Mouse (Mus musculus) intestine, postnatal 0 days (tissue): ENCODE measurements around the gene Gramd1c. TPM values are rescaled to one million over a fixed set of nuclear protein-coding genes. Genes with fewer than 3 reads are reported as not detected.

Experiments used
- ATAC-seq: fragments of 200-750 bp; cut with Nextera tagmentation; 2 replicates; pipeline ENCODE4 v1.8.0; 2017; ENCODE audit warnings: mild to moderate bottlenecking, moderate TSS enrichment, moderate library complexity
- H3K27ac ChIP-seq: fragments of 300-500 bp; sonication (generic); 2 replicates; pipeline ENCODE4 v1.5.1; 2014; ENCODE audit warnings: mild to moderate bottlenecking, low read depth, low read length, moderate library complexity
- H3K27me3 ChIP-seq: fragments of 300-500 bp; sonication (generic); replicated peaks from 2 replicates; pipeline ENCODE4 v1.6.1; 2014; ENCODE audit warnings: low read length, mixed read lengths; ENCODE audit not compliant: control insufficient read depth, insufficient read depth
- H3K36me3 ChIP-seq: fragments of 300-500 bp; sonication (generic); 2 replicates; pipeline ENCODE4 v1.6.1; 2014; ENCODE audit warnings: mild to moderate bottlenecking, moderate library complexity; ENCODE audit not compliant: control insufficient read depth, insufficient read depth
- H3K4me1 ChIP-seq: fragments of 300-500 bp; sonication (generic); replicated peaks from 2 replicates; pipeline ENCODE4 v1.6.1; 2014; ENCODE audit warnings: antibody characterized with exemption, low read length, mixed read lengths; ENCODE audit not compliant: control insufficient read depth, insufficient read depth
- H3K4me2 ChIP-seq: fragments of 300-500 bp; sonication (generic); replicated peaks from 2 replicates; pipeline ENCODE4 v1.6.1; 2014; ENCODE audit warnings: low read depth, mild to moderate bottlenecking, moderate library complexity
- H3K4me3 ChIP-seq: fragments of 300-500 bp; sonication (generic); 2 replicates; pipeline ENCODE4 v1.5.1; 2014; ENCODE audit warnings: low read depth, low read length
- H3K9ac ChIP-seq: fragments of 300-500 bp; sonication (generic); 2 replicates; pipeline ENCODE4 v1.6.1; 2014; ENCODE audit warnings: mild to moderate bottlenecking, low read depth, low read length
- H3K9me3 ChIP-seq: fragments of 300-500 bp; sonication (generic); 2 replicates; pipeline ENCODE4 v1.6.1; 2016; ENCODE audit warnings: mixed run types; ENCODE audit not compliant: control insufficient read depth
- CTCF ChIP-seq: sonication (generic); IDR thresholded peaks from 2 replicates; pipeline ENCODE4 v1.5.1; 2016; ENCODE audit warnings: low read depth, mild to moderate bottlenecking, control low read depth, antibody characterized with exemption, moderate library complexity
- WGBS: fragments of 180-500 bp; shearing (Covaris S2); extraction: QIAGEN DNeasy Blood & Tissue Kit; methylation state at CpG from one replicate; pipeline ENCODE4 v1.1.7; 2014; 5-methylcytosine and 5-hydroxymethylcytosine counted together
- polyA plus RNA-seq: library from polyadenylated mRNA; unstranded; fragments of >200 nt; fragmentation: Nextera tagmentation; extraction: Ambion mirVana; gene quantifications from 2 replicates; pipeline ENCODE4 v1.2.1, GENCODE M21; 2015

Gene Gramd1c
- polyA plus RNA-seq, 1 experiment from 2014 or later, result 7.0 TPM

DNA sequence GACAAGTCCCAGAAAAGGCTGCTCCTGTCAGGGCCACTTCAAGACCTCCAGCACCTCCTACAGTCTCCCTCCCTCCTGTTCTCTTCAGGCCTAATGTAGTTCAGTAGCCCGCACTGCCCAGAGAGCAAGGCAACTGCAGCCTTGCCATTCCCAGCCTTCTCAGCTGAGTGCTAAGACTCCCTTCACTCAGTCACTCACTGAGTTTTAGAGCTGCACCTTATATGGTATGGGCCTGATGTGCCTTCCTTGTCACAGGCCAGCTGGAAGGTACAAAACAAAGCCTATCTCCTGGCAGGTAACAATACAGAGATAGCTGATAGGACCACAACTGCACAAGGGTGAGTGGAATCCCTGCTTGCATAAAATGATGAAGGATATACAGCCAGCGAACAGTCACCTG, 90.8 kb downstream of the Gramd1c start:
- no peak for TF ChIP-seq CTCF
- 95% methylated on average over 2 of the region's 2 CpGs for WGBS
- Histone ChIP-seq H3K27ac (no peak overlapping the region), H3K9me3 (no peaks in the 10 kb centered on the region), H3K4me3 (no peak overlapping the region), H3K4me1 (no peaks in the 10 kb centered on the region), H3K4me2 (no peak overlapping the region), H3K27me3 (no peaks in the 10 kb centered on the region), H3K36me3 (no peaks in the 10 kb centered on the region), H3K9ac (no peak overlapping the region)
- no peak for ATAC-seq

DNA sequence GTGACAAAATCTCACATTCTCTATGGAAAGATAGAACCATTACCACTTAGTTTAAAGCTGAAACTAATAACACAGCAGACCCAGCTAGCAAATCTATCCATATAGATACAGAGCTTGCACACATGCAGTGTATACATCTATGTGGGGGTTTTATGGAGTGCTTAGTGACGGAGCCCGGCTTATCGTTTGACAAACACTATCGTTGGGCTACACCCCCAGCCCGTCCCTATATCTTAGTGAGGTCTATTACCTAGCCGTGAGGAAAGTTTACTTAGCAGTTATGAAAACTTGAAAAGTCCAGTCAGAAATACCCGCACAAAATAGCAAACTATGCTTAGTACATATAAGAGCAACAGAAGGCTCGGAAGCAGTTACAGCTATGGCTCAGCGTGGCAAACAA, 91.4 kb downstream of the Gramd1c start:
- ATAC-seq, result no peak
- no peak overlapping the region for H3K4me3 ChIP-seq
- peak overlapping the region; percentile 31; the same call in 1 of the 2 replicates for H3K4me2 ChIP-seq
- H3K36me3 ChIP-seq, result no peaks in the 10 kb centered on the region
- no peak overlapping the region for H3K27ac ChIP-seq
- WGBS, result 49% methylated on average over 9 of the region's 9 CpGs
- TF ChIP-seq CTCF, result no peak
- H3K4me1 ChIP-seq, result no peaks in the 10 kb centered on the region
- H3K27me3 ChIP-seq, result no peaks in the 10 kb centered on the region
- no peaks in the 10 kb centered on the region for H3K9me3 ChIP-seq
- H3K9ac ChIP-seq, result no peak overlapping the region

DNA sequence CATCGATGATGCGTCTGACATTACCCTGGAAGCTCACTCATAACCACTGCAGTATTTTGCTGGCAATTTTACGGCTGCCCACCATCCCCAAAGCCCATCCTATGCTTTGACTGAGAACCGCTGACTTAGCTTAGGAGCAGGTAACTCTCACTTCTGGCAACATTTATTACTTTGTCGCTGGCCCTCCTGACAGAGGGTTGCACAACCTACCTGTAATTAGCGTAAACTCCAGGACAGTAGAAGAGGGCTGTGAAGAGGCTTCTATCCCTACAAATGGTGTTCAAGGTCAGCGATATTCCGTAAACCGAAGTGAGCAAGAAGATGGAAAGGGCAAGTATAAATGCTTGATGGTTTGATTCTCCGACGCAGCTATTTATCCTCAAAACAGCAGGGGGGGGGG, 92.0 kb downstream of the Gramd1c start:
- 0 out of 2 replicates have a peak, but pooled peaks have one; percentile 45 for ATAC-seq
- H3K9me3 ChIP-seq, result no peaks in the 10 kb centered on the region

DNA sequence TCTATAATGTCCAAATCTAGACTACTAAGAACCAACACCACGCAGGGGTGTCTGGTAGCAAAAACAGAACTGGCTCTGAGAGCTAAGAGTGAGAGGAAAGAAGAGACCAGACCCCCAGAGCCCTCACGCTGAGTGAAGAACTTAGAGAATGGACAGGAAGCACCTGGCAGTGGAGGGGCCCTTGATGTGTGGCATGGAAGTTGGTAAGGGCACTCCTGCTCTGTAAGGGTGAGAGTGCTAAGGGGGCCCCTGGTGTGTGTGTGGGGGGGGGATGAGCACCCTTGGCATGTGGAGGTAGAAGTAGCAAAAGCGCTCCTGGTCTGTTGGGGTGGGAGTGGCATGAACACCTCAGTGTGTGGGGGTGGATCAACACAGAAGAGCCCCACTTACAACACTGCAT, 92.7 kb downstream of the Gramd1c start:
- Histone ChIP-seq H3K36me3 (no peaks in the 10 kb centered on the region), H3K27me3 (no peaks in the 10 kb centered on the region), H3K4me3 (no peak overlapping the region), H3K4me1 (no peaks in the 10 kb centered on the region), H3K27ac (no peak overlapping the region), H3K4me2 (no peak overlapping the region), H3K9ac (no peak overlapping the region), H3K9me3 (no peaks in the 10 kb centered on the region)
- ATAC-seq, result no peak
- TF ChIP-seq CTCF, result no peak
- WGBS, result 87% methylated on average over 3 of the region's 3 CpGs

More for the DNA sequence above, 92.0 kb downstream of the Gramd1c start:
- no peak overlapping the region for H3K9ac ChIP-seq
- TF ChIP-seq CTCF, result no peak
- H3K4me1 ChIP-seq, result no peaks in the 10 kb centered on the region
- H3K36me3 ChIP-seq, result no peaks in the 10 kb centered on the region
- no peak overlapping the region for H3K27ac ChIP-seq
- 71% methylated on average over 11 of the region's 11 CpGs for WGBS
- peak overlapping the region; percentile 31; the same call in 1 of the 2 replicates for H3K4me2 ChIP-seq
- no peaks in the 10 kb centered on the region for H3K27me3 ChIP-seq
- no peak overlapping the region for H3K4me3 ChIP-seq

DNA sequence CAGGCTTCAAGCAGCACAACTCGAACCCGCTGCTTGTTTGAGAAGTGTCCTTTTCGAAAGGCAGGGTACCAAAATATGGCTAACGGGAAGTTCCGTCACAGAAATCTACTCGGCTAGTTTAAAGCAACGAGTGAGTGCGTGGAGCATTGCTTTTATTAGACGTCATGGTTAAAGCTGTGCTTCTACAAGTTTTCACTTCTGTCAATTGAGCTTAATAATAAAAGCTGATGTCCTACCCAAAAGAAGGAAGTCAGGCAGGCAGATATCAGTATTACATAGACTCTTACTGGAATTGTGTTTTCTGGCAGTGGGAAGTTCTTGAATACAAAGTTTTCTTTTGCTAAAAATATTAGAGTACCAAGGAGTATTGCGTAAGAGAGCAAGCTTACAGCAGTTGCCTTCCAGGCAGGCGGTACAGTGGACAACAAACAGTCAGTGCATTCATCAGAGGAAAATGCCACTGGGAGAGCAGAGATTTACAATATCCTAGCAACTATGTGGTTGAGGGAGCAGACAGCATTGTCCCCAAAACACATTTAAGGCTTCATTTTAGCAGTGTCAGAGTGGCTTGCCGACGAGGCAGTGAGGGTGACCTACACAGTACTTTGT, 97.3 kb downstream of the Gramd1c start:
- no peaks in the 10 kb centered on the region for H3K9me3 ChIP-seq
- H3K4me1 ChIP-seq, result no peaks in the 10 kb centered on the region
- H3K27me3 ChIP-seq, result no peaks in the 10 kb centered on the region
- WGBS, result 86% methylated on average over 13 of the region's 13 CpGs
- ATAC-seq, result no peak
- H3K4me2 ChIP-seq, result no peak overlapping the region
- no peak overlapping the region for H3K27ac ChIP-seq
- TF ChIP-seq CTCF, result no peak
- no peak overlapping the region for H3K4me3 ChIP-seq
- peaks cover 7% of the 10 kb centered on the region; the same call in 1 of the 2 replicates for H3K36me3 ChIP-seq
- no peak overlapping the region for H3K9ac ChIP-seq

DNA sequence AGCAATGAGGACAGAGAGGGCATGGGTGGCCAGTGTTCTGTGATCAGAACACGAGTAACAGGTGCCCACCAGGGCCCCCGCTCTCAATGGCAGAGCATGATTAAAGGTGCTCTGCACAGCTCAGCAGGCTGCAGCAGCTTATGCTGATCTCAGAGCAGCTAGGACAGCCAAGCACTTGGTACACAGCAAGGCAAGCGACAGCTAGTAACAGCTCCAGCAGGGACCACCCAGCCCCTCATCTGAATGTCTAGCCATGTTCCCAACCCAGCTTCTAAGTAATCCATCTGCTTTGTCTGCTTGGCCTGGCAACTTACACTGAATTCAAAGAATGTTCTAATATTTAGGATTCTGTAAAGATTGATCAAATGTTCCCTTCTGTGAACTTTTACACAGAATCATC, 99.4 kb downstream of the Gramd1c start:
- Histone ChIP-seq H3K9me3 (no peaks in the 10 kb centered on the region), H3K27ac (no peak overlapping the region), H3K4me2 (no peak overlapping the region), H3K4me3 (no peak overlapping the region), H3K9ac (no peak overlapping the region), H3K4me1 (no peaks in the 10 kb centered on the region), H3K36me3 (peaks cover 7% of the 10 kb centered on the region; the same call in 1 of the 2 replicates), H3K27me3 (no peaks in the 10 kb centered on the region)
- no peak for ATAC-seq
- WGBS, result 81% methylated on average over 3 of the region's 3 CpGs
- no peak for TF ChIP-seq CTCF
